Mouse (Mus musculus): ENCODE data around the gene Rpl32.

The Rpl32 gene

GRCm38 (mm10) chr6:115755536-115755935, 53.0 kb downstream of the Rpl32 start:
- Histone ChIP-seq H3K36me3 (ENCODE audit: insufficient read depth, low read length) (no peaks in the 10 kb centered on the region), H3K9me3 (ENCODE audit: low read length) (no peaks in the 10 kb centered on the region), H3K4me1 (replicated peaks; ENCODE audit: low read depth, low read length) (peaks cover 31% of the 10 kb centered on the region), H3K27me3 (ENCODE audit: insufficient read depth, low read length) (no peaks in the 10 kb centered on the region), H3K4me3 (replicated peaks; ENCODE audit: low read length) (no peak overlapping the region)
- TF ChIP-seq CTCF (conservative IDR thresholded peaks at IDR 0.05; ENCODE audit: low read length) (no peak), POU5F1 (IDR thresholded peaks at IDR 0.05; ENCODE audit: borderline replicate concordance, low read length) (no peak), NANOG (IDR thresholded peaks at IDR 0.05; ENCODE audit: borderline replicate concordance, low read length) (no peak)
